Mouse (Mus musculus): ENCODE results near the gene Atg4b. TPM values are rescaled to one million over a fixed set of nuclear protein-coding genes. Genes with fewer than 3 reads are reported as not detected.

Gene Atg4b
- total and polyA plus RNA-seq, 2 experiments, result 20.0 to 29.1 TPM

DNA sequence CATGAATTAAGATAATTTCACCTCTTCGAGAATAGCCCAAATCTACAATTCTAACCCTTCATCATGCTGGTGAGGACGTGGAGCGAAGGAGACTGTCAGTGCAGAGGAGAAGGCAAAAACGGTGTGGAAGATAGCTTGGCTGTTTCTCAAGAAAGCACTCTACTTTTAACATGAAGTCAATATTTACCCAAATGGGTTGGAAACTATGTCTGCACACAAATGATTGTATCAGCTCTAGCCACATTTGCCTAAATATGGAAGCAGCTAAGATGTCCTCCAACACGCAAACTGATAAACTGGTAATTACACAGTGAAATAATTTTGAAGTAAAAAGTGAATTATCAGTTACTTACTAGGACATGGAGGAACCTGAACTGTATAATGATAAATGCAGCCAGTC lies 51.5 kb downstream of the Atg4b start:
- DNase-seq (ENCODE audit: extremely low read depth, low read depth, low spot score), result peak; percentile 26
- Histone ChIP-seq H3K4me1 (ENCODE audit: control insufficient read depth, insufficient read depth, low read length) (peaks cover 9% of the 10 kb centered on the region; the same call in 1 of the 2 replicates), H3K27me3 (ENCODE audit: control insufficient read depth, insufficient read depth, low read length) (no peaks in the 10 kb centered on the region), H3K79me2 (ENCODE audit: control insufficient read depth, insufficient read depth, low read length) (peaks cover 3% of the 10 kb centered on the region; the same call in 1 of the 2 replicates), H3K36me3 (ENCODE audit: control insufficient read depth, insufficient read depth, low read length) (peaks cover 2% of the 10 kb centered on the region; the same call in 1 of the 2 replicates), H3K27ac (replicated peaks; ENCODE audit: insufficient read depth, low read depth, low read length) (no peak overlapping the region), H3K4me3 (ENCODE audit: insufficient read depth, low read depth, low read length) (no peak overlapping the region), H3K9ac (ENCODE audit: low read depth, low read length) (no peak overlapping the region)
- TF ChIP-seq POLR2A (IDR thresholded peaks at IDR 0.05; ENCODE audit: extremely low read depth, insufficient read depth, low read length) (no peak), CTCF (IDR thresholded peaks at IDR 0.05; ENCODE audit: low read depth, low read length) (no peak)
- WGBS, result 78% methylated on average over 5 of the region's 5 CpGs

DNA sequence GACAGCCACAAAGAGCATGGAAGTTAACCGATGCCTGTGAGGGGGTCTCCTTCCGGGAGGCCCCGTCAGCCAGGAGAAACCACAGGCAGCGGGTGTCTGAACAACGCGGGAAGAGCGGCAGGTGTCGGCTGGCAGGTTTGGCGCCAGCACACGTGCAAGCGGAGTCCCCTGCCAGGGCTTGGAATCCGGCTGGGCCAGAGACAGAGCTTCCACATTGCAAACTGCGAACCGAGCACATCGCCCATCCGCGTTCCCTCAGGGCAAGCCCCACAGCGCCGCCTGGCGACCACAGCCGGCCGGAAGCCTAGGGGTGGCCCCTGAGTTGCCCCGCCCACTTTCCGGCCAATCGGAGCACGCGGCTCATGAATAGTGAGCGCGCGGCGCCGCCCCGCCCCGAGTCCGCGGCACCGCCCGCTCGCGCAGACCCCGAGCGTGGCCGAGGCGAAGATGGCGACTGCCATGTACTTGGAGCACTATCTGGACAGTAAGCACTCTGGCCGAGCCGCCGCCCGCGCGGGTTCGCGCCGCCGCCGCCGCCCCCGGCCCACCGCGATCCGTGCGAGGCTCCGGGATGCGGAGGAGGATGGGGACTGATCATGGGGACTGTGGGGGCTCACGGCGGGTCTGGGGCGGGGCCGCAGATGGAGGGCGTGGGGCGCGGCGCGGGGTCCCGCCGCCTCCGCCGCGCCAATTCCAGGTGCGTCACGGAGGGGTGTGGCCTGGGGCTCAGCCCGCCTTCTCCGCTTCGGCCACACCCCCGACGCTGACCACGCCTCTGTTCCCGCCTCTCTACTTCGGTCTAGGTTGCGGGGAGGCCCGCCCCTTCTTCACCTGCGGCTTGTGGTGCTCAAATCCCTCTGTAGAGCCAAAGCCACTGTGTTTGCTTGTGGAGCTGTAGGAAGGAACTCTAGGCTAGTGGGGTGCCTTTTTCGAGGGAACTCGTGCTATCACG lies 52.5 kb downstream of the Atg4b start, which contains the start of gene Ing5:
Gene Ing5 (plus strand): TSS at position 410 of the 952 bp plus-strand sequence.
- Histone ChIP-seq H3K79me2 (ENCODE audit: control insufficient read depth, insufficient read depth, low read length) (peaks cover 3% of the 10 kb centered on the region; the same call in 1 of the 2 replicates), H3K27me3 (ENCODE audit: control insufficient read depth, insufficient read depth, low read length) (no peaks in the 10 kb centered on the region), H3K4me1 (ENCODE audit: control insufficient read depth, insufficient read depth, low read length) (peaks cover 9% of the 10 kb centered on the region; the same call in 1 of the 2 replicates), H3K36me3 (ENCODE audit: control insufficient read depth, insufficient read depth, low read length) (peaks cover 2% of the 10 kb centered on the region; the same call in 1 of the 2 replicates), H3K27ac (replicated peaks; ENCODE audit: insufficient read depth, low read depth, low read length) (peak within 1 kb of the TSS; percentile 73), H3K4me3 (ENCODE audit: insufficient read depth, low read depth, low read length) (peak within 1 kb of the TSS; percentile 75), H3K9ac (ENCODE audit: low read depth, low read length) (peak within 1 kb of the TSS; percentile 91)
- peak; percentile 83 for DNase-seq (ENCODE audit: extremely low read depth, low read depth, low spot score)
- WGBS, result under 1% methylated on average over 91 of the region's 94 CpGs
- TF ChIP-seq CTCF (IDR thresholded peaks at IDR 0.05; ENCODE audit: low read depth, low read length) (peak; percentile 92), POLR2A (IDR thresholded peaks at IDR 0.05; ENCODE audit: extremely low read depth, insufficient read depth, low read length) (peak; percentile 55)

DNA sequence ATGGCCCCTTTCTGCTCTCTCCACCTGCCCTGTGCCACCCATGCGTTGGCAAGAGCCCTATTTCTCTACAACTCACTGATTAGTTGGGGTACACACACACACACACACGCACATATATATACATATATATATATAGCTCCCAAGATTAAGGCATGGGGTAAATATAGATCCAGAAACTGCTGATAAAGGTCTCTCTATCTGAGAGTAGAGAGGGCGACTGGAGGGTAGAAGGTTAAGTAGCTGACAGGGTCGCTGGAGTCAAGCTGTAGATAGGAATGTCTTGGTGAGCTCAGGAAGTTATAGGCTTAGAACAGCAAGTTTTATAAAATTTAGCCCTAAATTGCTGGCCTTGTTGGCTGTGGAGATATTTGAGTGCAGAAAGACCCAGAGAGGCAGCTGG lies 53.5 kb downstream of the Atg4b start:
- H3K9ac ChIP-seq (ENCODE audit: low read depth, low read length), result 0 out of 2 replicates have a peak overlapping the region, but pooled peaks have one; percentile 10
- DNase-seq (ENCODE audit: extremely low read depth, low read depth, low spot score), result no peak
- no peaks in the 10 kb centered on the region for H3K27me3 ChIP-seq (ENCODE audit: control insufficient read depth, insufficient read depth, low read length)
- no peak overlapping the region for H3K4me3 ChIP-seq (ENCODE audit: insufficient read depth, low read depth, low read length)
- TF ChIP-seq CTCF (IDR thresholded peaks at IDR 0.05; ENCODE audit: low read depth, low read length), result no peak
- TF ChIP-seq POLR2A (IDR thresholded peaks at IDR 0.05; ENCODE audit: extremely low read depth, insufficient read depth, low read length), result no peak
- H3K79me2 ChIP-seq (ENCODE audit: control insufficient read depth, insufficient read depth, low read length), result peaks cover 3% of the 10 kb centered on the region; the same call in 1 of the 2 replicates
- H3K4me1 ChIP-seq (ENCODE audit: control insufficient read depth, insufficient read depth, low read length), result peaks cover 9% of the 10 kb centered on the region; the same call in 1 of the 2 replicates
- no peak overlapping the region for H3K27ac ChIP-seq (replicated peaks; ENCODE audit: insufficient read depth, low read depth, low read length)
- WGBS, result 64% methylated on average over 4 of the region's 4 CpGs
- H3K36me3 ChIP-seq (ENCODE audit: control insufficient read depth, insufficient read depth, low read length), result peaks cover 6% of the 10 kb centered on the region; the same call in 1 of the 2 replicates

DNA sequence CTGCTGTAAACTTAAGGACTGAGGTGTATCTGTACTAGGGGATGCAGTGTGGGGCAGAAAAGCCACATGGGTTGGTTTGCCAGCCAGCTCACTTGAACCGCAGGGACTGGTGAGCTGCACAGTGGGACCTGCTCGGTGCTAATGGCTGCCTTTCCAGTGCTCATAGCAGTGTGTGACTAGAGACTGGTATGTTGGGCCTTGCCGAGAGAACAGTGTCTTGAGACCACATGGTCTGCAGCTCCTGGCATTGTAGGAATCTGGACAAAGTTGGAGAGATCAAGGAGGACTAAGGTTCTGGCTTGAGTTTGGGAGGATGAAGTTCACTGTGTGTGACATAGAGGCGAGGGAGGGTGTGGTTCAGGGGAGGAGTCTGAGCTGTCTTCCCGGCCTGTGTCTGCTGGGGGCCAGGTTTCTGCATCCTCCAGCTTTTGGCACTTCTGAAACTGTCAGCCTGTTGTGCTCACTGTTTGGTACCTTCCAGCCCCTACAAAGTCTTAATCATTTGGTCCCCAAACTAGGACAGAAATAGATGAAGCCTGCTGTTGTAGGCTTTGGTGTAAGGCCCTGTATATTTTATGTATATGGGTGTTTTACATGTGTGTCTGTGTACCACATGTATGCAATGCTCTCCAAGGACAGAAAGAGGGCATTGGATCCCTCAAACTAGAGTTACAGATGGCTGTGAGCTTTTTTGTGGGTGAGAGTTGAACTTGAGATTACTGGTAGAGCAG lies 54.1 kb downstream of the Atg4b start:
- TF ChIP-seq CTCF (IDR thresholded peaks at IDR 0.05; ENCODE audit: low read depth, low read length), result no peak
- TF ChIP-seq POLR2A (IDR thresholded peaks at IDR 0.05; ENCODE audit: extremely low read depth, insufficient read depth, low read length), result no peak
- no peak overlapping the region for H3K9ac ChIP-seq (ENCODE audit: low read depth, low read length)

DNA sequence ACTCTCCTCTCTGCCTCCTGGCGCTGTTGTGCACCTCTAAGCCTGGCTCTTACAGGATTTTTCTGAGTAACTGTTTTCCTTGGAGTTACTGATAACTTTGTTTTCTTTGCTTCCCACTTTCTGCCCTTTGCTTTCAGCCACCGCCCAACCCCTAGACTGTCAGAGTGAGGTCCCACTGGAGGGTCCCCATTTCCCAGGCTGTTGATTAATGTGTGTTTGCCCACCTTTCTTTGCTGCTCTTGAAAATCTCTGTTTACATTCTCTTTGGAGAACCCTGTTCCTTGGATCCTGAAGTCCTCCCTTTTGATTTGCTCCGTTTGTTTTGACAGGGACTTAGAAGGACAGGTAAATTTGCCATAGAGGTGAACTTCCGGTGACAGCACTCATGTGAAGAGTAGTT lies 57.6 kb downstream of the Atg4b start:
- Histone ChIP-seq H3K4me1 (ENCODE audit: control insufficient read depth, insufficient read depth, low read length) (peaks cover 3% of the 10 kb centered on the region; the same call in 1 of the 2 replicates), H3K4me3 (ENCODE audit: insufficient read depth, low read depth, low read length) (no peak overlapping the region), H3K9ac (ENCODE audit: low read depth, low read length) (no peak overlapping the region), H3K27ac (replicated peaks; ENCODE audit: insufficient read depth, low read depth, low read length) (no peak overlapping the region), H3K79me2 (ENCODE audit: control insufficient read depth, insufficient read depth, low read length) (peaks cover 3% of the 10 kb centered on the region; the same call in 1 of the 2 replicates), H3K27me3 (ENCODE audit: control insufficient read depth, insufficient read depth, low read length) (no peaks in the 10 kb centered on the region), H3K36me3 (ENCODE audit: control insufficient read depth, insufficient read depth, low read length) (peaks cover 23% of the 10 kb centered on the region)
- WGBS, result 91% methylated on average over 4 of the region's 4 CpGs
- DNase-seq (ENCODE audit: extremely low read depth, low read depth, low spot score), result no peak
- TF ChIP-seq CTCF (IDR thresholded peaks at IDR 0.05; ENCODE audit: low read depth, low read length) (no peak), POLR2A (IDR thresholded peaks at IDR 0.05; ENCODE audit: extremely low read depth, insufficient read depth, low read length) (no peak)

More for the DNA sequence above, 54.1 kb downstream of the Atg4b start:
- no peak overlapping the region for H3K27ac ChIP-seq (replicated peaks; ENCODE audit: insufficient read depth, low read depth, low read length)
- peaks cover 3% of the 10 kb centered on the region; the same call in 1 of the 2 replicates for H3K79me2 ChIP-seq (ENCODE audit: control insufficient read depth, insufficient read depth, low read length)
- H3K4me3 ChIP-seq (ENCODE audit: insufficient read depth, low read depth, low read length), result no peak overlapping the region
- H3K4me1 ChIP-seq (ENCODE audit: control insufficient read depth, insufficient read depth, low read length), result peaks cover 9% of the 10 kb centered on the region; the same call in 1 of the 2 replicates
- 78% methylated on average over 5 of the region's 5 CpGs for WGBS
- no peaks in the 10 kb centered on the region for H3K27me3 ChIP-seq (ENCODE audit: control insufficient read depth, insufficient read depth, low read length)
- peaks cover 8% of the 10 kb centered on the region; the same call in 1 of the 2 replicates for H3K36me3 ChIP-seq (ENCODE audit: control insufficient read depth, insufficient read depth, low read length)
- no peak for DNase-seq (ENCODE audit: extremely low read depth, low read depth, low spot score)
